Mouse (Mus musculus) heart, adult 2 months (tissue): ENCODE measurements around the gene Traf5. TPM values are rescaled to one million over a fixed set of nuclear protein-coding genes. Genes with fewer than 3 reads are reported as not detected.
A peak's percentile ranks its signal among the peaks of the same experiment; 100 is the strongest.

ENCODE experiments used
- DNase-seq, 2 experiments: peaks; one replicate each; pipeline ENCODE4 v3.0.0; 2021
- H3K27ac ChIP-seq: fragments of 200-600 bp; 2 replicates; pipeline ENCODE4 v1.8.1; 2022
- H3K27me3 ChIP-seq: fragments of 200-500 bp; 2 replicates; pipeline ENCODE4 v1.6.1; 2012; ENCODE audit warnings: mild to moderate bottlenecking, low read length, inconsistent platforms, mixed read lengths; ENCODE audit not compliant: control insufficient read depth, insufficient read depth
- H3K36me3 ChIP-seq: fragments of 200-500 bp; 2 replicates; pipeline ENCODE4 v1.6.1; 2012; ENCODE audit warnings: low read length, inconsistent platforms; ENCODE audit not compliant: control insufficient read depth, insufficient read depth
- H3K4me1 ChIP-seq: fragments of 200-500 bp; 2 replicates; pipeline ENCODE4 v1.6.1; 2011; ENCODE audit warnings: low read length; ENCODE audit not compliant: control insufficient read depth, insufficient read depth
- H3K4me3 ChIP-seq: fragments of 200-600 bp; 2 replicates; pipeline ENCODE4 v1.8.1; 2022
- H3K79me2 ChIP-seq: fragments of 200-500 bp; replicated peaks from 2 replicates; pipeline ENCODE4 v1.6.1; 2012; ENCODE audit warnings: mild to moderate bottlenecking, inconsistent platforms, low read length, moderate library complexity, mixed read lengths; ENCODE audit not compliant: control insufficient read depth, insufficient read depth
- H3K9ac ChIP-seq: fragments of 200-500 bp; 2 replicates; pipeline ENCODE4 v1.6.1; 2012; ENCODE audit warnings: low read depth, mild to moderate bottlenecking, control low read depth, inconsistent platforms, low read length, mixed read lengths
- CTCF ChIP-seq: fragments of 200-600 bp; IDR thresholded peaks from 2 replicates; pipeline ENCODE4 v1.8.1; 2022; ENCODE audit warnings: antibody characterized with exemption, mild to moderate bottlenecking, moderate library complexity
- EP300 ChIP-seq: fragments of 200-500 bp; IDR thresholded peaks from 2 replicates; pipeline ENCODE4 v1.6.1; 2011; ENCODE audit warnings: low read depth, low read length, control low read depth; ENCODE audit not compliant: insufficient read depth
- POLR2A ChIP-seq: fragments of 200-500 bp; IDR thresholded peaks from 2 replicates; pipeline ENCODE4 v1.6.1; 2011; ENCODE audit warnings: mild to moderate bottlenecking, low read depth, low read length, control low read depth; ENCODE audit not compliant: insufficient read depth
- WGBS: fragments of 180-500 bp; shearing (Covaris S2); methylation state at CpG from one replicate; pipeline ENCODE4 v1.1.7; 2018; 5-methylcytosine and 5-hydroxymethylcytosine counted together
- intact Hi-C: fragments of 180-260 bp; cut with DNase I; formaldehyde crosslinking; loops from one replicate; pipeline ENCODE4 v1.15.1; 2025
- long read RNA-seq: library from polyadenylated mRNA; stranded (forward); transcript quantifications from one replicate; pipeline ENCODE4 v2.0.0, GENCODE M21; 2021
- polyA plus RNA-seq: library from polyadenylated mRNA; depleted of rRNA; stranded (reverse); fragments of >200 nt; gene quantifications from 2 replicates; pipeline ENCODE4 v1.2.3, GENCODE M21; 2012; rRNA removed
- total RNA-seq, 2 experiments: library from RNA; stranded (reverse); gene quantifications; 2 replicates each; pipeline ENCODE4 v1.2.3; 2021

Gene Traf5
- 1 to 10 TPM; 3.9 to 4.3 TPM for total RNA-seq
- polyA plus RNA-seq, result 4.4 and 5.1 TPM in 2 replicates
- long read RNA-seq, partial matches to known transcripts, result 0 of 3 reads
- long read RNA-seq, other reads (novel, unspliced or antisense), result 3 of 3 reads

DNA sequence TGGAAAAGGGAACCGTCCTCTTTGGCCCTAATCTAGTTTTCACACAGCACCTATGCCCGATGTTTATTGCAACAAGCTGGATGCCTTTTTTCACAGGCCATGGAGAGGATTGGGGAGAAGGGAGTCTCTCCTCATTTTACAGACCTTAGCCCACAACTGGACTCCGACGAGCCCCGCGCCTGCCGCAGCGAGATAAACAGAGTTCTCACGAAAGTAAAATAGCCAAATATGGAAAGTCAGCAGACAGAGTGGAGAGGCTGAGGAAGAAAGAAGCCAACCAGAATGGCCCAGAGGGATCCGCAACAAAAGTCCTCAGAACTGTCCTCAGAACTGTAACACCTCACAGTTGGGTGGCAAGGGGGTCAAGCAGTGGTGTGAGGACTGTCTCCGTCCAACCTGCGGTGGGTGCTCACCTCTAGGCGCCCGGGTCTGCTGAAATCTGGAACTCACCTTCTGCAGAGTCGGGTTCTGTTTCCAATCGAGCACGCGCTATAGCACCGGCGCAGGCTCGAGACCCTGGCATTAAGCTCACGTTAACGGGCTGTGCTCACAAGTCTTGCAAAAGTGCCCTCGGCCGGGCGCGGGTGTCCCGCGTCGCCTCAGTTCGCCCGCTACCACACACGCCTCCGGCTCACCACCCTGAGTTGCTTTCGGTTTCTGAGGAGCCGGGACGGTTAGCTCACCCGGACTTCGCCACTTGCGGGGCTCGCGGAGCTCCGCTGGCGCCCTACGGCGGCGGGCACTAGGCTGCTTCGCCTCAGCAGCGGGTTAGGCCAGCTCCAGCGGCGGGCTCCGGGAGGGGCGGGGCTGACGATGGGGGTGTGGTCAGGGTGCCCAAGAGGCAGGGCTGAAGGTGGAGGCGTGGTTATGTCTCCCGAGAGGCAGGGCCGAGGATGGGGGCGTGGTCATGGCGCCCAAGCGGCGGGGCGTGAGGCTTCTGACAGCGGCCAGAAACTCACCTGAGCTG is at the start of gene Traf5:
Traf5 (minus strand) TSS at position 754 of the 967 bp plus-strand sequence.
- H3K27me3 ChIP-seq, result no peaks in the 10 kb centered on the region
- TF ChIP-seq POLR2A (peak; percentile 83), EP300 (no peak), CTCF (no peak)
- H3K36me3 ChIP-seq, result no peaks in the 10 kb centered on the region
- H3K79me2 ChIP-seq, result no peaks in the 10 kb centered on the region
- DNase-seq, result peak; percentile 98
- intact Hi-C loops, result loop anchor here (2.0 kb wide), 4 partner anchors 21 to 185 kb away; partner anchors contain the start of gene Slc30a1
- H3K9ac ChIP-seq, result peak within 1 kb of the TSS; percentile 71
- WGBS, result 2% methylated on average over 63 of the region's 63 CpGs
- H3K27ac ChIP-seq, result peak within 1 kb of the TSS; percentile 85
- H3K4me3 ChIP-seq, result peak within 1 kb of the TSS; percentile 73
- H3K4me1 ChIP-seq, result peaks cover 16% of the 10 kb centered on the region

DNA sequence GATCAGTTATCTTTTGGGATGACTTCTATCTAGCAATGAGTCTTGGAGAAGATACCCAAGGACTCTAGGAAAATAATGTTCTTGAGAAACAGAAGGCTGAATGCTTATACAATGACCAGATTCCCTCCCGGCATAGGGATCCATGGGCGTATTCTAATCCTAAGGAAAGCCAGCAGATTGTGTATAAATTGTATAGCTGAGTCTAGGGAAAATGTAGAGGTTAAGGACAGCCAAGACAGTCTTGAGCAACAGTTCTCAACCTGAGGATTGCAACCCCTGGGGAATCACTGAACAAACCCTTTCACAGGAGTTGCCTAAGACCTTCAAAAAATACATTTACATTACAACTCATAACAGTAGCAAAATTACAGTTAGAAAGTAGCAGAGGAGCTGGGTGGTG is 48.0 kb upstream of the Traf5 start:
- no peaks in the 10 kb centered on the region for H3K27me3 ChIP-seq
- no peaks in the 10 kb centered on the region for H3K79me2 ChIP-seq
- intact Hi-C loops, result no loop called here
- 0 out of 2 replicates have a peak, but pooled peaks cover 1% of the 10 kb centered on the region for H3K4me1 ChIP-seq
- no peak overlapping the region for H3K4me3 ChIP-seq
- DNase-seq, result no peak
- peaks cover 3% of the 10 kb centered on the region; the same call in 1 of the 2 replicates for H3K36me3 ChIP-seq
- no peak overlapping the region for H3K9ac ChIP-seq
- 93% methylated on average over 2 of the region's 2 CpGs for WGBS
- TF ChIP-seq CTCF (no peak), POLR2A (no peak), EP300 (no peak)
- no peak overlapping the region for H3K27ac ChIP-seq

DNA sequence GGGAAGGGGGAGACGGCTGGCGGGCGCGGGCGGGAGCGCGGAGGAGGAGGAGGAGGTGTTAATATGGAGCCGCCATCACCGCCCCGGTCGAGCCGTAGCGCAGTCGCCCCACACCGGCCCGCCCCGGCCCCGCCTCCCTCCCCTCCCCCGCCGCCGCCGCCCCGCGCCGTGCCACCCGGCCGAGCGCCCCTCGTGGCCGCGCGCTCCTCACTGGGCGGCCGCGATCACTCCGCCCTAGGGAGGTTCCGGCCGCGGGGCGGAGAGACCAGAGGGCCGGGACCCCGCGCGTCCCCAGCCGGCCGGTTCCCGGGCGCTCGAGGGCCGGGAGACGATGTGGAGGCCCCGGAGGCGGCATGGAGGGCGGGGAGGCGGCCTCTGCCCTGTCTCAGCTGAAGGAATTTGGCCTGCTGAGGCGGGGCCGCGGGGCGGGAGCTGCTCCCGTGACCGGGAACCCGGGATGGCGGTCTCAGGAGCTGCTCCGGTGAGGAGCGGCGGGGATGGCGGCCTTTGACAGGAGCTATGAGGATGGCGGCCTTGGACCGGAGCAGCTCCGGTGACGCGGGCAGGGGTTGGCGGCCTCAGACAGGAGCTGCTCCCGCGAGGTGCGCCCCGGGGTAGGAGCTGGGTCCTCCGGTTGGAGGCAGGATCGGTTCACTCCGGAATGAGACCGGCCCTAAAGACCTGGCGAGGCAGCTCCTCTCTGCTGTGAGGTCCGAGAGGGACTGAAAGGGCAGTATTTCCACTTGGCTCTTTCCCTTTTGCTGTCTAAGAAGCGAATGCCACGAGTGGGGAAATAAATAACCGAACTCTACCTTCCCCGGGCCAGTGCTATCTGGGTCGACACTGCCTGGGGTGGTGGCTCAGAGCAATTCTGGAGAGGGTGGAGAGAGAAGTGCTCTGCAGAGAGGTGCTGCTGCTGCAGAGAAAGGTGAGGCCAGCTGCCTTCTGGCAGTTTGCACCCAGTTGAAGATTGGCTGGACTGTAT is 45.9 kb upstream of the Traf5 start, which contains the start of gene Rcor3:
Rcor3 (minus strand) TSS at position 137 of the 985 bp plus-strand sequence.
- 0 out of 2 replicates have a peak, but pooled peaks cover 1% of the 10 kb centered on the region for H3K79me2 ChIP-seq
- peak within 1 kb of the TSS; percentile 78 for H3K4me3 ChIP-seq
- DNase-seq, result peak; percentile 91 to 94
- TF ChIP-seq POLR2A (no peak), EP300 (no peak), CTCF (peak; percentile 59)
- H3K27ac ChIP-seq, result peak within 1 kb of the TSS; percentile 96
- 1% methylated on average over 67 of the region's 88 CpGs for WGBS
- intact Hi-C loops, result loop anchor here (10.0 kb wide), 1 partner anchor 1213 kb away; the partner anchor contains the start of gene Angel2
- H3K27me3 ChIP-seq, result no peaks in the 10 kb centered on the region
- H3K4me1 ChIP-seq, result peaks cover 1% of the 10 kb centered on the region; the same call in 1 of the 2 replicates
- H3K36me3 ChIP-seq, result peaks cover 8% of the 10 kb centered on the region
- H3K9ac ChIP-seq, result peak within 1 kb of the TSS; percentile 96

DNA sequence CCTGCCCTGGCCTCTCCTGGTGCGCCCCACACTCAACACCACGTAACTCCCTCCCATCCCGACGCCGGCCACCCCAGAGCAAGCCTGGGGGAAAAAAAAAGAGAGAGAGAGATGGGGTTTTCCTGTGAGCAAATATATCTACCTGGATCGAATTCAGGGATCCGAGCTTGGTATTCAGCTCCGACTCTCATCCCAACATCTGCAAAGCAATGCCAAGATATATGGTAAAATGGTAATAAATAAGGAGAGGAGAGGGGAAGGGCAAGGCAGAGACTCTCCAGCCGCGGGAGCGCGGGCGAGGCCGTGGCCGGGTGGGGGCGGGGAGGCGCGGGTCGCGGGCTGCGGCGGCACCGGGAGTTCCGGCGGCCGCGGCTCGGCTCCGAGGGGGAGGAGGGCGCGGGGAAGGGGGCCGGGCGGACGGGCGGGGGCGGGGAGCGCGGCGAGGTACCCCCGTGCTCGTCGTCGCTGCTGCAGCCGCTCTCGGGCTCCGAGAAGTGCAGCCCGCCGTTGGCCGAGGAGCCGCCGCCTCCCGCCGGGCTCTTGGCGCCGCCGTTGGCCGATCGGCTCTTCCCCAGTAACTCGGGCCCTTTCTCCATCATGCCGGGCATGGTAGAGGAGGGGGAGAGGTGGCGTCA is 45.0 kb upstream of the Traf5 start:
- Histone ChIP-seq H3K9ac (peak overlapping the region; percentile 96), H3K4me3 (peak overlapping the region; percentile 78), H3K4me1 (peaks cover 1% of the 10 kb centered on the region; the same call in 1 of the 2 replicates), H3K36me3 (peaks cover 10% of the 10 kb centered on the region), H3K27ac (peak overlapping the region; percentile 96), H3K27me3 (no peaks in the 10 kb centered on the region), H3K79me2 (0 out of 2 replicates have a peak, but pooled peaks cover 1% of the 10 kb centered on the region)
- DNase-seq, result no peak
- 1% methylated on average over 40 of the region's 61 CpGs for WGBS
- intact Hi-C loops, result loop anchor here (10.0 kb wide), 1 partner anchor 1213 kb away; the partner anchor contains the start of gene Angel2
- no peak for TF ChIP-seq POLR2A
- no peak for TF ChIP-seq EP300
- TF ChIP-seq CTCF, result no peak
